Mouse (Mus musculus) spleen, adult 18-20 months (tissue): Measurements from ENCODE around the gene Tcf7l1.

Source experiments
- DNase-seq, 2 experiments: peaks; one replicate each; pipeline ENCODE4 v3.0.0; 2022; ENCODE audit warnings: mixed read lengths in 2 of 2

Gene Tcf7l1

GRCm38 (mm10) chr6:72584154-72584553, 204.9 kb downstream of the Tcf7l1 start:
- DNase-seq, result no peak

GRCm38 (mm10) chr6:72583211-72583839, 205.7 kb downstream of the Tcf7l1 start:
- DNase-seq, result no peak

- DNase-seq, result no peak
Measured at GRCm38 (mm10) chr6:72581625-72582382, 207.2 kb downstream of the Tcf7l1 start.
